Mouse (Mus musculus): ENCODE measurements around the gene Xlr5a. TPM values are rescaled to one million over a fixed set of nuclear protein-coding genes. Genes with fewer than 3 reads are reported as not detected.

Gene Xlr5a
- not detected for total RNA-seq (2023)

DNA sequence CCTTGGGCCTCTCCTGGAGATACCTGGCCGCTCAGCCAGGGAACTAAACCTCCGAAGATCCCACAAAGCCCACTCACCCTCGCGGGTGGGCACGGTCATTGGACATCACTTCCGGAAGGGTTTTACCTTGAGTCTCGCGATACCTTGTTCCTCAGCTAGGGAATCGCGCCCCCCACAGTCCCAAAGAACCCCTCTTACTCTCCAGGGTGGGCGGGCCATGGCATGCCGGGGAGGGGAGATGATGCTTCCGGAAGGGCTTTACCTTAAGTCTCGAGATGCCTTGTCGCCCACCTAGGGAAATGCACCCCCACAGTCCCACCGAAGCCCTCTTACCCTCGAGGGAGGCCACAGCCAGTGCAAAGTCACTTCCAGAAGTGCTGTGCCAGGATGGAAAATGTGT is at the start of gene Xlr5a, which contains the start of gene Xlr5c:
Gene Xlr5a, minus strand, starts transcription at position 101 of the 400 bp plus-strand sequence.
Gene Xlr5c, minus strand, starts transcription at position 101 of the 400 bp plus-strand sequence.

DNA sequence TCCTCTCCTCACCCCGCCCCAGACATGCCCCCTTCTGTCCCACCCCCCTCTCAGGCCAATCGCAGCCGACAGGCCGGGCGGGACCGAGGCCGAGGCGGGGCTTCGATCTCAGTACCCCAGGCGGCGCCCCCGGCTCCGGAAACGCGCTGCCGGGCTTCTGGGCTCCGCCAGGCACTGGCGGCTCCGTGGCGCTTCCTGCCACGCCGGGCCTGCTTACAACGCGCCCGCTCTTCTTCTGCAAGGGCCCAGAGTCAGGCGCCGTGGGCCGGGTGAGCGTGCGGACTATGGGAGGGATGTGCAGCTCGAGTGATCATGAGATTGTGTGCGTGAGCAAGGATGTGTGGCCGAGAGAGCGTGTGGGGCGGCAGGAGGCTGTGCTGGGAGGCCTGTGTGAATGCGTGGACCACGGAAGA is 49.7 kb upstream of the Xlr5a start, which contains the start of gene Zfp275:
Gene Zfp275, plus strand, starts transcription at position 139 of the 413 bp plus-strand sequence.

DNA sequence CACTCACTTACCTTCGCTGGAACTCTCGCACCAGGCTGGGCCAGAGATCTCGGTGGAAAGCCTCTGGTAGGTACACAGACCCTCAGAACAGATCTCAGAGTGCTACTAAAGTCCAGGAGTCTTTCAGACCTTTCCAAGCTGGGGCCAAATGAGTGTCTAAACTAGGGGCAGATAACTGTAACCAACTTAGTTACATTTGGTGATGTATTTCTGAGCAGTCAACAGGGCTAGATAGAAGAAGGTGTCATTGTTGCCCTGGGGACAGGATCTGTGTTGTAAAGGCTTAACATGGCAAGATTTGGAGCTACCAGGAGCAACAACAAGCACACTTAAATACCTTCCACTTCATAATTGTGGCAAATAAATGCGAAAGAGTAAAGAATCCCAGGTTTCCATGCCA is 44.0 kb upstream of the Xlr5a start, which contains the start of gene Gm45015:
Gene Gm45015, minus strand, starts transcription at position 101 of the 400 bp plus-strand sequence.

DNA sequence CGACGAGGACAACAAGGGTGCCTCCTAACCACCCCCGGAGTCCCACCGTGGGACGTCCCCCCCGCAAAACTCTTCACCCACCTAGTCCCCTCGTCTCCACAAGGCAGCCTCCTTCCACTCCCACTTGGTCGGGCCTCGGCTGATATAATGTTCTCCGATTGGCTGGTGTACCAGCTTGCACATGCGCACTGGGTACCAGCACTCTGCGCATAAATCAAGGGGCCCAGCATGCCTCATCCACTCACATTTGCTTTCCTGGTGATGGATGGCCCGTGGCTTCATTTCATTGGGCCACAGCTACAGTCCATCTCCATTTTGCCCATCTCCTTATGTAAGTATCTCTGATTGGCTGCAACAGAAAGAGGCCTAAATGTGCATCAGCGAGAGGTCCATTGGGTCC is 27.5 kb downstream of the Xlr5a start, which contains the start of gene Xlr3c:
Gene Xlr3c, minus strand, starts transcription at position 121 of the 400 bp plus-strand sequence.

DNA sequence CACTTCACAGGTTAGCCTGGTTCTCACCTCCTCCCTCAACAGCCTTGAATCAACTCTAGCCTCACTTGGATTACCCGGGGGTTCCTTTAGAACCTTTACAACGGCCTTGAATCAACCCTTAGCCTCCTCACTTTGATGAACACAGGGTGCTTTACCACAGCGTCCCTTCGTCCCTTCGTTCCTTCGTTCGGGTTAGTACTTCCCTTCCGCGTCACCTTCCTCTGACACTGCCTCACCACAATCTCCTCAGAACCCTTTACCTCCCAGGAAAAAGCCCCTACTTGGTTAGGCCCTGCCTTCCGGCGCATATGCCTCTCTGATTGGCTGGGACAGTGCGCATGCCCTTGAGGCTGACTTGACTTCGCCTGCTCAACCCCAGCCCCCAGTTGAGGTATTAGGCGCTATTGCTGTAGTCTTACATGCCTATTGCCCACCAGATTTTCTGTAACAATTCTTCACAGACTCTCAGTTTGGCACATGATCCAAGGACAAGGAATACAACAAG is 49.9 kb downstream of the Xlr5a start, which contains the start of gene Xlr4c:
Gene Xlr4c, minus strand, starts transcription at position 310 of the 505 bp plus-strand sequence.

DNA sequence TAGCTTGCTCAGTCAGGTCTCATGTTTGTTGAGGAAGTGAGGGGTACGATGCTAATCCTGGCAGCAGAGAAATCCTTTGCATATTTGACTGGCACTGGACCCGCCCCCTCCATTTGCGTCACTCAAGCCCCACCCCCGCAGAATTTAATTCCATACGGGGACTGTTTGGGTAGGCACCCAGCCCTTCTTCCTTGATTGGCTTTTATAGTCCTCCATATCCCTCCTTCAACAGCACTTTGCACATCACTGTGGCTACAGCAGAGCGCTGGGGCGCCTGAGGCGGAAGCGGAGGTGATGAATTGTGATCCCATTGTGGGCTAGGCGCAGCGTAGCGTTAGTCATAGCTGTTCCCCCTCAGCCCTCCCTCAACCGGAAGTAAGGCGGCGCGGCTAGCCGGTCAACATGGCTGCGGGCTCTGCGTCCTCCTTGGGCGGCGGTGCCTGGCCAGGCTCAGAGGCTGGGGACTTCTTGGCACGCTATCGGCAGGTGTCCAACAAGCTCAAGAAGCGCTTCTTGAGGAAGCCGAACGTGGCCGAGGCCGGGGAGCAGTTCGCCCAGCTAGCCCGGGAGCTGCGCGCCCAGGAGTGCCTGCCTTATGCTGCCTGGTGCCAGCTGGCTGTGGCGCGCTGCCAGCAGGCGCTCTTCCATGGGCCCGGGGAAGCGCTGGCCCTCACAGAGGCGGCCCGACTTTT is 64.7 kb downstream of the Xlr5a start, which contains the start of gene F8a:
Gene F8a, plus strand, starts transcription at position 378 of the 692 bp plus-strand sequence.

DNA sequence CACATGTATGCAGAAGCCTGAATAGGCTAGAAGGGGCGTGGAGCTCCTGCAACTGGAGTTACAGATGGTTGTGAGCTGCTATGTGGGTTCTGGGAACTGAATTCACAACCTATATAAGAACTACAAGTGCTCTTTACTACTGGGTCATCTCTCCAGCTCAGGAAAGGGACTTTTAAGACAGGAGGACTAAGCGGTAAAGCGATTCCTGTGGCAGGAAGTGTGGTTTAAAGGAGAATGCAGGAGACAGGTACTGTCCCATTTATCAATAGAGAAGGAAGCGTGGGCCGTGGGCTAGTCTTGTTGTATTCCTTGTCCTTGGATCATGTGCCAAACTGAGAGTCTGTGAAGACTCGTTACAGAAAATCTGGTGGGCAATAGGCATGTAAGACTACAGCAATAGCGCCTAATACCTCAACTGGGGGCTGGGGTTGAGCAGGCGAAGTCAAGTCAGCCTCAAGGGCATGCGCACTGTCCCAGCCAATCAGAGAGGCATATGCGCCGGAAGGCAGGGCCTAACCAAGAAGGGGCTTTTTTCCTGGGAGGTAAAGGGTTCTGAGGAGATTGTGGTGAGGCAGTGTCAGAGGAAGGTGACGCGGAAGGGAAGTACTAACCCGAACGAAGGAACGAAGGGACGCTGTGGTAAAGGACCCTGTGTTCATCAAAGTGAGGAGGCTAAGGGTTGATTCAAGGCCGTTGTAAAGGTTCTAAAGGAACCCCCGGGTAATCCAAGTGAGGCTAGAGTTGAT is 78.8 kb downstream of the Xlr5a start, which contains the start of gene Xlr4b:
Gene Xlr4b, plus strand, starts transcription at position 515 of the 746 bp plus-strand sequence.

DNA sequence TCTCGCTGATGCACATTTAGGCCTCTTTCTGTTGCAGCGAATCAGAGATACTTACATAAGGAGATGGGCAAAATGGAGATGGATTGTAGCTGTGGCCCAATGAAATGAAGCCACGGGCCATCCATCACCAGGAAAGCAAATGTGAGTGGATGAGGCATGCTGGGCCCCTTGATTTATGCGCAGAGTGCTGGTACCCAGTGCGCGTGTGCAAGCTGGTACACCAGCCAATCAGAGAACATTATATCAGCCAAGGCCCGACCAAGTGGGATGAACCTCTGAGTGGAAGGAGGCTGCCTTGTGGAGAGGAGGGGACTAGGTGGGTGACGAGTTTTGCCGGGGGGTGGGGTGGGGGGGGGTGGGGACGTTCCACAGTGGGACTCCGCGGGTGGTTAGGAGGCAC is 100.8 kb downstream of the Xlr5a start, which contains the start of gene Xlr3b:
Gene Xlr3b, plus strand, starts transcription at position 274 of the 400 bp plus-strand sequence.

DNA sequence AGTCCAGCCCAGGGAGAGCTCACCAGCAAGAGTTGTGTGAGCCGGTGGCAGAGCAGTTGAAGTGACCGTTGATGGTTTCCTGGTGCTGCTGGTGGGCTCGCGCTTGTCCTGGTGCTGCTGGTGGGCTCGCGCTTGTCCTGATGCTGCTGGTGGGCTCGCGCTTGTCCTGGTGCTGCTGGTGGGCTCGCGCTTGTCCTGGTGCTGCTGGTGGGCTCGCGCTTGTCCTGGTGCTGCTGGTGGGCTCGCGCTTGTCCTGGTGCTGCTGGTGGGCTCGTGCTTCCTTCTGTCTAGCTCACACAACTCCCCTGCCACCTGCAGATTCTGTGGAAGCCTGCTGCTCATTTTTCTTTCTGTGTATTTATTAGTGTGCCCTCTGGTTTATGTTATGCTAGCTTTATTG is 115.9 kb downstream of the Xlr5a start, which contains the start of gene Spin2d:
Gene Spin2d, minus strand, starts transcription at position 101 of the 400 bp plus-strand sequence.

DNA sequence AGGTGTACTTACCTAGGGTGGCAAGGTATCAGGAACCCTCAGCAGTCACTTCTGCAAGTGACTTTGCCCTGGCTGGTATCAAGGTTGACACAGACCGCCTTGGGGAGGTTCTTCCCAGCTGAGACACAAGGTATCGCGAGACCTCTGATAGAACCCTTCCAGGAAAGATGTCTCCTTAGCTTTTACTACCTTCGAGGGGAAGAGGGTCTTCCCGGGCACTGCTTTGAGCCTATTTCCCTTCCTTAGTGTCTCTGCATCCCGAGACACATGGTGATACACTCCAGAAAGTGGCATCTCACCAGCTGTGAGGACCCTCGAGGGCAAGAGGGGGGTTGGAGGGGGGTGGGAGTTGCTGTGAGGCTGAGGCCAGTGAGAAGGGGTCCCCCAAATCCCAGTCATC is 143.4 kb downstream of the Xlr5a start, which contains the start of gene DXBay18:
Gene DXBay18, minus strand, starts transcription at position 101 of the 400 bp plus-strand sequence.

DNA sequence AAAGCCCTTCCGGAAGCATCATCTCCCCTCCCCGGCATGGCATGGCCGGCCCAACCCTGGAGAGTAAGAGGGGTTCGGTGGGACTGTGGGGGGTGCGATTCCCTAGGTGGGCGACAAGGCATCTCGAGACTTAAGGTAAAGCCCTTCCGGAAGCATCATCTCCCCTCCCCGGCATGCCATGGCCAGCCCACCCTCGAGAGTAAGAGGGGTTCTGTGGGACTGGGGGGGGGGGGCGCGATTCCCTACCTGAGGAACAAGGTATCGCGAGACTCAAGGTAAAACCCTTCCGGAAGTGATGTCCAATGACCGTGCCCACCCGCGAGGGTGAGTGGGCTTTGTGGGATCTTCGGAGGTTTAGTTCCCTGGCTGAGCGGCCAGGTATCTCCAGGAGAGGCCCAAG is 144.3 kb downstream of the Xlr5a start, which contains the start of gene Xlr5b:
Gene Xlr5b, plus strand, starts transcription at position 301 of the 400 bp plus-strand sequence.

DNA sequence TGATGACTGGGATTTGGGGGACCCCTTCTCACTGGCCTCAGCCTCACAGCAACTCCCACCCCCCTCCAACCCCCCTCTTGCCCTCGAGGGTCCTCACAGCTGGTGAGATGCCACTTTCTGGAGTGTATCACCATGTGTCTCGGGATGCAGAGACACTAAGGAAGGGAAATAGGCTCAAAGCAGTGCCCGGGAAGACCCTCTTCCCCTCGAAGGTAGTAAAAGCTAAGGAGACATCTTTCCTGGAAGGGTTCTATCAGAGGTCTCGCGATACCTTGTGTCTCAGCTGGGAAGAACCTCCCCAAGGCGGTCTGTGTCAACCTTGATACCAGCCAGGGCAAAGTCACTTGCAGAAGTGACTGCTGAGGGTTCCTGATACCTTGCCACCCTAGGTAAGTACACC is 176.0 kb downstream of the Xlr5a start, which contains the start of gene Gm14685:
Gene Gm14685, plus strand, starts transcription at position 301 of the 400 bp plus-strand sequence.

DNA sequence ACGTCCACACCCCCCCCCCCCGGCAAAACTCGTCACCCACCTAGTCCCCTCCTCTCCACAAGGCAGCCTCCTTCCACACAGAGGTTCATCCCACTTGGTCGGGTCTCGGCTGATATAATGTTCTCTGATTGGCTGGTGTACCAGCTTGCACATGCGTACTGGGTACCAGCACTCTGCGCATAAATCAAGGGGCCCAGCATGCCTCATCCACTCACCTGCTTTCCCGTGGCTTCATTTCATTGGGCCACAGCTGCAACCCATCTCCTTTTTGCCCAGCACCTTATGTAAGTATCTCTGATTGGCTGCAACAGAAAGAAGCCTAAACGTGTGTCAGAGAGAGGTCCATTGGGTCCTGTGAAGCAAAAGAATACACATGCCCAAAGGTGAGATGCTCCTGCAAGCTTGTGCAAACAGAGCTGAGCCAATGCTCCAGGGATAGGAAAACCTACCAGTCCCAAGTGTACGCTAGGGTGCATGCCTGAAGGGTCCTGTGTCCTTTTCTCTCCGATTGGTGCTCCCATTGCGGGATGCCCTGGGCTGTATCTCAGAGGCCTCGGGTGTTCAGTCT is 195.8 kb downstream of the Xlr5a start, which contains the start of gene Xlr3a:
Gene Xlr3a, minus strand, starts transcription at position 155 of the 568 bp plus-strand sequence.

DNA sequence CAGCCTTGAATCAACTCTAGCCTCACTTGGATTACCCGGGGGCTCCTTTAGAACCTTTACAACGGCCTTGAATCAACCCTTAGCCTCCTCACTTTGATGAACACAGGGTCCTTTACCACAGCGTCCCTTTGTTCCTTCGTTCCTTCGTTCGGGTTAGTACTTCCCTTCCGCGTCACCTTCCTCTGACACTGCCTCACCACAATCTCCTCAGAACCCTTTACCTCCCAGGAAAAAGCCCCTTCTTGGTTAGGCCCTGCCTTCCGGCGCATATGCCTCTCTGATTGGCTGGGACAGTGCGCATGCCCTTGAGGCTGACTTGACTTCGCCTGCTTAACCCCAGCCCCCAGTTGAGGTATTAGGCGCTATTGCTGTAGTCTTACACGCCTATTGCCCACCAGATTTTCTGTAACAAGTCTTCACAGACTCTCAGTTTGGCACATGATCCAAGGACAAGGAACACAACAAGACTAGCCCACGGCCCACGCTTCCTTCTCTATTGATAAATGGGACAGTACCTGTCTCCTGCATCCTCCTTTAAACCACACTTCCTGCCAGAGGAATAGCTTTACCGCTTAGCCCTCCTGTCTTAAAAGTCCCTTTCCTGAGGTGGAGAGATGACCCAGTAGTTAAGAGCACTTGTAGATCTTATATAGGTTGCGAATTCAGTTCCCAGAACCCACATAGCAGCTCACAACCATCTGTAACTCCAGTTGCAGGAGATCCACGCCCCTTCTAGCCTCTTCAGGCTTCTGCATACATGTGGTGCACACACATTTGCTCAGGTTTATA is 210.3 kb downstream of the Xlr5a start, which contains the start of gene Xlr4a:
Gene Xlr4a, minus strand, starts transcription at position 212 of the 789 bp plus-strand sequence.

DNA sequence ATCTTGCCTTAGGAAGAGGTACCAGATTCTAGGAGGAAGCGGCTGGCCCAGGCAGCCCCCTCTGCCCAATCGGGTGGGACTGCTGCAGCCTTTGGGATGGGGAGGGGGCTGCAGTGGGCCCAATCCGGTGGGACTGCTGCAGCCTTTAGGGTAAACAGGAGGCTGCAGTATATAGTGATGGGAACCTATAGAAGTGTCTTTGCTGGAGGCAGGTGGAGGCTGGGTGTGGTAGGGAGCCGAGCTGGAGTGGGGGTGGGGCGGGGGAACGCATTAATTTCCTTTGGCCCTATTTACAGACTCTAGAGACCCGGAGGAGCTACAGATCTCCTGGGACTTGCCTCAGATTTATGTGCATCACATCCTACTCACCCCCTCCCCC is 228.4 kb downstream of the Xlr5a start, which contains the start of gene Pnma3:
Gene Pnma3, plus strand, starts transcription at position 373 of the 379 bp plus-strand sequence.

Other genes with a start within 250 kb of the Xlr5a start
- not detected for gene Pnma3, start 228.2 kb downstream of the Xlr5a start, total RNA-seq (2023)
- 54.9 TPM for gene Xlr4a, start 210.5 kb downstream of the Xlr5a start, total RNA-seq (2023)
- gene Xlr3a, start 195.9 kb downstream of the Xlr5a start, total RNA-seq (2023) = 2.1 TPM
- gene Gm14685, start 175.9 kb downstream of the Xlr5a start, total RNA-seq (2023) = 1.7 TPM
- gene Xlr5b, start 144.2 kb downstream of the Xlr5a start, total RNA-seq (2023) = not detected
- gene DXBay18, start 143.5 kb downstream of the Xlr5a start, total RNA-seq (2023) = not detected
- not detected for gene Spin2d, start 116.0 kb downstream of the Xlr5a start, total RNA-seq (2023)
- gene Xlr3b, start 100.8 kb downstream of the Xlr5a start, total RNA-seq (2023) = 17.1 TPM
- gene Xlr4b, start 78.6 kb downstream of the Xlr5a start, total RNA-seq (2023) = 91.2 TPM
- 12.1 TPM for gene F8a, start 64.7 kb downstream of the Xlr5a start, total RNA-seq (2023)
- gene Xlr4c, start 49.8 kb downstream of the Xlr5a start, total RNA-seq (2023) = 47.5 TPM
- gene Xlr3c, start 27.6 kb downstream of the Xlr5a start, total RNA-seq (2023) = not detected
- gene Xlr5c, start within 50 bp of the Xlr5a start, total RNA-seq (2023) = not detected
- gene Gm45015, start 43.9 kb upstream of the Xlr5a start, total RNA-seq (2023) = not detected
- gene Zfp275, start 49.6 kb upstream of the Xlr5a start, total RNA-seq (2023) = 30.3 TPM
- gene Gm18336, start 105.8 kb upstream of the Xlr5a start, total RNA-seq (2023) = not detected
- gene Zfp92, start 118.1 kb upstream of the Xlr5a start, total RNA-seq (2023) = not detected
- 0.59 TPM for gene Trex2, start 142.4 kb upstream of the Xlr5a start, total RNA-seq (2023)
- 15.4 TPM for gene Haus7, start 166.1 kb upstream of the Xlr5a start, total RNA-seq (2023)
- gene Bgn, start 190.6 kb upstream of the Xlr5a start, total RNA-seq (2023) = 1.1 TPM
- not detected for gene Atp2b3, start 210.1 kb upstream of the Xlr5a start, total RNA-seq (2023)